Mouse (Mus musculus) hindbrain, postnatal 0 days (tissue): ENCODE measurements around the gene Neurl1a. TPM values are rescaled to one million over a fixed set of nuclear protein-coding genes. Genes with fewer than 3 reads are reported as not detected.

Source experiments
- ATAC-seq: fragments of 200-750 bp; cut with Nextera tagmentation; 2 replicates; pipeline ENCODE4 v1.8.0; 2017; ENCODE audit warnings: mild to moderate bottlenecking, moderate TSS enrichment, moderate library complexity
- DNase-seq: peaks from one replicate; pipeline ENCODE4 v3.0.0-alpha.2; 2015; ENCODE audit warnings: low spot score
- H3K27ac ChIP-seq: fragments of 300-500 bp; sonication (generic); 2 replicates; pipeline ENCODE4 v1.5.1; 2014; ENCODE audit warnings: mild to moderate bottlenecking
- H3K27me3 ChIP-seq: fragments of 300-500 bp; sonication (generic); 2 replicates; pipeline ENCODE4 v1.6.1; 2014; ENCODE audit warnings: low read length, mixed read lengths; ENCODE audit not compliant: insufficient read depth
- H3K36me3 ChIP-seq: fragments of 300-500 bp; sonication (generic); 2 replicates; pipeline ENCODE4 v1.6.1; 2014; ENCODE audit warnings: low read length, mixed read lengths; ENCODE audit not compliant: insufficient read depth
- H3K4me1 ChIP-seq: fragments of 300-500 bp; sonication (generic); 2 replicates; pipeline ENCODE4 v1.6.1; 2014; ENCODE audit warnings: antibody characterized with exemption, low read length, mixed read lengths; ENCODE audit not compliant: insufficient read depth
- H3K4me2 ChIP-seq: fragments of 300-500 bp; sonication (generic); 2 replicates; pipeline ENCODE4 v1.6.1; 2014; ENCODE audit warnings: low read depth, mild to moderate bottlenecking, low read length, moderate library complexity, mixed read lengths
- H3K4me3 ChIP-seq: fragments of 300-500 bp; sonication (generic); 2 replicates; pipeline ENCODE4 v1.5.1; 2014; ENCODE audit warnings: low read length
- H3K9ac ChIP-seq: fragments of 300-500 bp; sonication (generic); replicated peaks from 2 replicates; pipeline ENCODE4 v1.6.1; 2014; ENCODE audit warnings: mild to moderate bottlenecking, low read length, moderate library complexity, mixed read lengths
- H3K9me3 ChIP-seq: fragments of 300-500 bp; sonication (generic); 2 replicates; pipeline ENCODE4 v1.6.1; 2016; ENCODE audit warnings: low read length, mixed read lengths
- CTCF ChIP-seq: IDR thresholded peaks from 2 replicates; pipeline ENCODE4 v1.5.1; 2016; ENCODE audit warnings: antibody characterized with exemption, control low read depth, low read depth
- WGBS: fragments of 180-500 bp; shearing (Covaris S2); extraction: QIAGEN DNeasy Blood & Tissue Kit; methylation state at CpG from one replicate; pipeline ENCODE4 v1.1.7; 2014; 5-methylcytosine and 5-hydroxymethylcytosine counted together
- microRNA-seq, 2 experiments: library from miRNA; unstranded; fragments of <30 nt; microRNA quantifications; one replicate each; pipeline ENCODE4; 2016
- polyA plus RNA-seq: library from polyadenylated mRNA; unstranded; fragments of >200 nt; fragmentation: Nextera tagmentation; extraction: Ambion mirVana; gene quantifications from 2 replicates; pipeline ENCODE4 v1.2.1, GENCODE M21; 2015
- total RNA-seq: library from RNA; depleted of rRNA; stranded (reverse); fragments of >200 nt; gene quantifications from 2 replicates; pipeline ENCODE4 v1.2.3, GENCODE M21; 2014; rRNA removed

Gene Neurl1a
- total and polyA plus RNA-seq, 2 experiments from 2014 or later, result 16.2 to 114 TPM

DNA sequence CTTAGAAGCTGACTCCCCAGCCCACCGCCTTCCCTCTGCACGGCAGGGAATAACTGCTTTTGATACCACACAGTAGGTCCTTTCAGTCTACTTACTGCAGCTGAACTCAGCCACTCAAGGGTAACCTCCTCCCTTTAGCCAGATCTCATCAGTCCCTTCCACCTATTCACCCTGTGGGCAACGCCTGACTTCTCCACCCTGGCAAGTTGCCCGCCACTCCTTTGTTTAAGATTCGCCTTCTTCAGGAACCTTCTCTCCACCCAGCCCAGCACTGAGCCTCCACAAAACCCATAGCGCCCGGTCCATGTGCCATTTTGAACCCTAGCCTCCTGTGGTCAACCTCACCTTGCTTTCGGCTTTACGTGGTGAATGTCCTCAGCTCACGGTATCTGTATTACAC, 124.5 kb downstream of the Neurl1a start:
- H3K27ac ChIP-seq, result no peak overlapping the region
- 77% methylated on average over 10 of the region's 10 CpGs for WGBS
- DNase-seq, result no peak

DNA sequence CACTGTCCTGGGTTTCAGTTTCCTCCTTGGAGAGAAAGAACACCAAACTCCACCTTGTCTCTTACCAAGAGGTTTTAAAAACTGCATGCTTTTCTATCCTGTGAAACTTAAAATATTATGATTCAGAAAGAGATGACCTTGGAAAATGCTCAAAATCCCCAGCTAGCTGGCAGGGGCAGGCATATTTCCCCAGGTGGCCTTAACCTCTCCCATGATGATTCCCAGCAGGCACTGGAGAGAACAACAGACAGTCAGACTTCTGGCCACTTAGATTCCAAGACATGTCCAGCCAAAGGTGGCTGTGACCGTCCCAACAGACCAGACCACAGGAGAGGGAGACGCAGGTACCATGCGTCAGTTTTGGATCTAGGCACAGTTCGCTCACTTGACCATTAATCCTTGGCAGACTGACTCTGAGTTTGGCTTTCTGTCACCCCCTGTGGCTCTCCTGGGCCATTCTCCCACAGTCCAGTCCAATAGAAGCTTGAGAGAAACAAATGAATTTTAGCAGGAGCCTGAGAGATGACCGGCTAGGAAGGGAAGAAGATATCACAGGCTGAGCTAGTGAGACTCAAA, 125.6 kb downstream of the Neurl1a start:
- 59% methylated on average over 5 of the region's 5 CpGs for WGBS
- no peaks in the 10 kb centered on the region for H3K27me3 ChIP-seq
- H3K36me3 ChIP-seq, result no peaks in the 10 kb centered on the region
- ATAC-seq, result no peak
- no peak for DNase-seq
- H3K27ac ChIP-seq, result no peak overlapping the region
- no peak for TF ChIP-seq CTCF
- H3K9ac ChIP-seq, result no peak overlapping the region
- H3K4me2 ChIP-seq, result no peak overlapping the region
- no peaks in the 10 kb centered on the region for H3K9me3 ChIP-seq
- H3K4me1 ChIP-seq, result peaks cover 20% of the 10 kb centered on the region
- H3K4me3 ChIP-seq, result no peak overlapping the region

More for the DNA sequence above, 124.5 kb downstream of the Neurl1a start:
- no peaks in the 10 kb centered on the region for H3K27me3 ChIP-seq
- no peak overlapping the region for H3K9ac ChIP-seq
- no peaks in the 10 kb centered on the region for H3K9me3 ChIP-seq
- no peaks in the 10 kb centered on the region for H3K36me3 ChIP-seq
- H3K4me1 ChIP-seq, result peaks cover 20% of the 10 kb centered on the region
- H3K4me2 ChIP-seq, result no peak overlapping the region
- ATAC-seq, result no peak
- no peak overlapping the region for H3K4me3 ChIP-seq
- no peak for TF ChIP-seq CTCF

DNA sequence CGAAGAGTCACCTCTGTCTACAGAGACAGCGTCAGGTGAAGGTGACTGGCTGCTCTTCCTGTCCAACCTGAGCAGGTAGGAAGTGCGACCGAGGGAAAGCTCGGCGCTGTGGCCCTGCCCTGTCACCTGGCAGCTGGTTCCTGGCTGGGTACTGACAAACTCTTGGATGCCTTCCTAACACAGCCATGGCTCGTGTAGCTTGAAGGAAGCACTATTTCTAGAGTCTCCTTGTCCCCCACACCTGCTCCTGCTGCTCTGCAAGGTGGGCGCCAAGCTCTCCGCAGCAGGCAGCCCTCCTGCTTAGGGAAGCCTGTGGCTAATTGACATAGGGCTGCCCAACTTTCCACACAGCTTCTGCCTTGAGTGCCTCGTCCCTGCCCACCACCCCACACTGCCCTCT, 126.8 kb downstream of the Neurl1a start:
- Histone ChIP-seq H3K4me2 (no peak overlapping the region), H3K9me3 (no peaks in the 10 kb centered on the region), H3K9ac (no peak overlapping the region), H3K27ac (no peak overlapping the region), H3K4me3 (no peak overlapping the region), H3K4me1 (peaks cover 20% of the 10 kb centered on the region), H3K27me3 (no peaks in the 10 kb centered on the region), H3K36me3 (no peaks in the 10 kb centered on the region)
- ATAC-seq (no peak), DNase-seq (no peak)
- TF ChIP-seq CTCF, result no peak
- WGBS, result 74% methylated on average over 10 of the region's 10 CpGs

DNA sequence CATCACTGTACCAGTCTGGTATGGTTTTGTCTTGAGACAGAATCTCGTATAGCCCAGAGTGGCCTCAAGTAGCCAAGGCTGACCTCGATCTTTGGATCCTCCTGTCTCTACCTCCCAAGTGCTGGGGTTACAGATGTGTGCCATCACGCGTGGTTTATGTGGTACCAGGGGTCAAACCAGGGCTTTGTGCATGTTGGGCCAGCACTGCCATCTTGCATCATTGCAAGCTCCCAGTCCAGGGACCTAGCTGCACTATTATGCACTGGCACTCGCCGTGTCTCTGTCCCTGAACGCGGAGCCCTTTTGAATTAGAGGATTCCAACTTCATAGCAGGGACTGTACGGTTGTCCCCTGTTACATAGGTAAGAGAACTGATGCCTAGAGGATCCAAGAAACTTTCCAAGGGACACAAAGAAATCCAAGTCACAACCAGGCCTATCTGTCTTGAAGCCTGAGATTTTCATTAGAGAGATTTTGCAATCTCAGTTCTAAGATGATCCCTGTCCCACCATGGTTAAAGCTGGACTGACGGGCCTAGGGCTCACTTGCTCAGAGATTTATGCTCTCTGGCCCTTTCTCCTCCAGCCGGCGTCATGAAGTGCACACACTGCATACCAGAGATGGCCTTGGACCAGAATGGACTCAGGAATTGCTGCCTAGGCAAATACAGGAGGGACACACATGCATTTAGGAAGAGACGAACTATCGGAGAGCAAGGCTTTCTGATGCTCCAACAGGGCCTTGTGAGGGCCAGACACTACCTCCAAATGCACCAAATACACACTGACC, 127.7 kb downstream of the Neurl1a start:
- Histone ChIP-seq H3K36me3 (no peaks in the 10 kb centered on the region), H3K9ac (no peak overlapping the region), H3K27ac (no peak overlapping the region), H3K27me3 (no peaks in the 10 kb centered on the region), H3K9me3 (no peaks in the 10 kb centered on the region), H3K4me3 (no peak overlapping the region), H3K4me2 (no peak overlapping the region), H3K4me1 (peaks cover 14% of the 10 kb centered on the region)
- WGBS, result 92% methylated on average over 14 of the region's 14 CpGs
- ATAC-seq, result no peak
- DNase-seq, result no peak
- TF ChIP-seq CTCF, result no peak

DNA sequence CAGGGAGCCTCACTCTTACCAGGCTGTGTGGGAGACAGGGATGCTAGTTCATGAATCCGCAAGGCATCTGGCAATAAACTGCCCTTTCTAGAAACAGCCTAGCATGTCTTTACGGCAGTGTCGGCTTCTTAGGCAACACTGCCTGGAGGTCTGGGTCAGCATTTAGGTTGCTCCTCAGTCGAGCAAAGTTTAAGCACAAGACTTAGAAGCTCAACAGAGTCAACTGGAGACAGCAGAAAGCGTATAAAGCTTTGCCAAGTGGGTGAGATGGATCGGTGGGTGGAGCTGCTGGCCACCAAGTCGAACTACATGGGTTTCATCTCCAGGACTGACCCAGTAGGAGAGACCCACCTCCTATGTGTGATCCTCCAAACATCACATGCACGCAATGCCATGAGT, 128.3 kb downstream of the Neurl1a start:
- ATAC-seq (no peak), DNase-seq (no peak)
- H3K4me3 ChIP-seq, result no peak overlapping the region
- peaks cover 8% of the 10 kb centered on the region for H3K4me1 ChIP-seq
- no peak overlapping the region for H3K27ac ChIP-seq
- H3K4me2 ChIP-seq, result no peak overlapping the region
- no peak overlapping the region for H3K9ac ChIP-seq
- H3K27me3 ChIP-seq, result no peaks in the 10 kb centered on the region
- H3K9me3 ChIP-seq, result no peaks in the 10 kb centered on the region
- no peak for TF ChIP-seq CTCF
- 90% methylated on average over 8 of the region's 8 CpGs for WGBS
- H3K36me3 ChIP-seq, result no peaks in the 10 kb centered on the region

Small RNAs within 50 kb of the gene (microRNA-seq; reads per million reads assigned to microRNA genes)
- 0.18 to 0.36 reads per million in 2 experiments for gene Mir6995

Other genes with a start within 250 kb of the Neurl1a start
- gene Ina, start 164.1 kb upstream of the Neurl1a start, total RNA-seq, result 217 and 280 TPM in 2 replicates
- gene Ina, start 164.1 kb upstream of the Neurl1a start, polyA plus RNA-seq, result 294 and 315 TPM in 2 replicates
- gene Nt5c2, start 163.7 kb upstream of the Neurl1a start, total RNA-seq, result 43.4 and 44.2 TPM in 2 replicates
- 79.8 and 80.7 TPM in 2 replicates for gene Nt5c2, start 163.7 kb upstream of the Neurl1a start, polyA plus RNA-seq
- 12.9 and 17.9 TPM in 2 replicates for gene Pcgf6, start 127.9 kb upstream of the Neurl1a start, total RNA-seq
- 20.0 and 22.7 TPM in 2 replicates for gene Pcgf6, start 127.9 kb upstream of the Neurl1a start, polyA plus RNA-seq
- gene Taf5, start 111.1 kb upstream of the Neurl1a start, total RNA-seq, result 7.2 and 11.3 TPM in 2 replicates
- gene Taf5, start 111.1 kb upstream of the Neurl1a start, polyA plus RNA-seq, result 2.9 and 3.3 TPM in 2 replicates
- 639 and 658 TPM in 2 replicates for gene Usmg5, start 88.2 kb upstream of the Neurl1a start, total RNA-seq
- 2,274 and 2,322 TPM in 2 replicates for gene Usmg5, start 88.2 kb upstream of the Neurl1a start, polyA plus RNA-seq
- 8.0 and 10.4 TPM in 2 replicates for gene Pdcd11, start 88.1 kb upstream of the Neurl1a start, total RNA-seq
- gene Pdcd11, start 88.1 kb upstream of the Neurl1a start, polyA plus RNA-seq, result 4.3 and 4.4 TPM in 2 replicates
- gene Calhm2, start 40.5 kb upstream of the Neurl1a start, total RNA-seq, result 0.86 and 3.1 TPM in 2 replicates
- gene Calhm2, start 40.5 kb upstream of the Neurl1a start, polyA plus RNA-seq, result 0.85 and 1.0 TPM in 2 replicates
- not detected in 2 replicates for gene Calhm1, start 34.6 kb upstream of the Neurl1a start, total RNA-seq
- gene Calhm1, start 34.6 kb upstream of the Neurl1a start, polyA plus RNA-seq, result not detected in 2 replicates
- gene Calhm3, start 21.1 kb upstream of the Neurl1a start, total RNA-seq, result not detected in 2 replicates
- gene Calhm3, start 21.1 kb upstream of the Neurl1a start, polyA plus RNA-seq, result not detected in 2 replicates